Mouse (Mus musculus) spleen, adult 2 months (tissue): ENCODE results near the gene Wdr18. TPM values are rescaled to one million over a fixed set of nuclear protein-coding genes. Genes with fewer than 3 reads are reported as not detected.

ENCODE experiments used
- DNase-seq, 2 experiments: peaks; one replicate each; pipeline versions ENCODE4 v3.0.0 to v3.0.0-alpha.2; 2012 to 2021; ENCODE audit warnings: low spot score in 2 of 2, low read depth in 1 of 2
- H3K27ac ChIP-seq: fragments of 200-500 bp; 2 replicates; pipeline ENCODE4 v1.5.1; 2012; ENCODE audit warnings: low read length, inconsistent platforms; ENCODE audit not compliant: insufficient read depth
- H3K27me3 ChIP-seq: fragments of 200-500 bp; 2 replicates; pipeline ENCODE4 v1.6.1; 2012; ENCODE audit warnings: mild to moderate bottlenecking, moderate library complexity, low read length, inconsistent platforms; ENCODE audit not compliant: control insufficient read depth, insufficient read depth
- H3K36me3 ChIP-seq: fragments of 200-500 bp; 2 replicates; pipeline ENCODE4 v1.6.1; 2012; ENCODE audit warnings: mild to moderate bottlenecking, low read length, inconsistent platforms; ENCODE audit not compliant: control insufficient read depth, insufficient read depth
- H3K4me1 ChIP-seq: fragments of 200-500 bp; 2 replicates; pipeline ENCODE4 v1.6.1; 2011; ENCODE audit warnings: inconsistent platforms; ENCODE audit not compliant: control insufficient read depth, insufficient read depth, insufficient read length
- H3K4me3 ChIP-seq: fragments of 200-500 bp; 2 replicates; pipeline ENCODE4 v1.5.1; 2011; ENCODE audit warnings: mild to moderate bottlenecking, inconsistent platforms; ENCODE audit not compliant: insufficient read depth, insufficient read length; ENCODE audit errors: extremely low read depth
- CTCF ChIP-seq: fragments of 200-500 bp; IDR thresholded peaks from 2 replicates; pipeline ENCODE4 v1.5.1; 2011; ENCODE audit warnings: mild to moderate bottlenecking, inconsistent platforms; ENCODE audit not compliant: insufficient read depth, insufficient read length, insufficient replicate concordance; ENCODE audit errors: extremely low read depth
- POLR2A ChIP-seq: fragments of 200-500 bp; IDR thresholded peaks from 2 replicates; pipeline ENCODE4 v1.6.1; 2011; ENCODE audit warnings: low read depth, low read length, inconsistent platforms
- WGBS: fragments of 180-500 bp; shearing (Covaris S2); methylation state at CpG from one replicate; pipeline ENCODE4 v1.1.7; 2018; 5-methylcytosine and 5-hydroxymethylcytosine counted together
- polyA plus RNA-seq: library from polyadenylated mRNA; depleted of rRNA; stranded (reverse); fragments of >200 nt; gene quantifications from 2 replicates; pipeline ENCODE4 v1.2.3, GENCODE M21; 2012

The Wdr18 gene
- polyA plus RNA-seq, 1 experiment, result 41.2 TPM

DNA sequence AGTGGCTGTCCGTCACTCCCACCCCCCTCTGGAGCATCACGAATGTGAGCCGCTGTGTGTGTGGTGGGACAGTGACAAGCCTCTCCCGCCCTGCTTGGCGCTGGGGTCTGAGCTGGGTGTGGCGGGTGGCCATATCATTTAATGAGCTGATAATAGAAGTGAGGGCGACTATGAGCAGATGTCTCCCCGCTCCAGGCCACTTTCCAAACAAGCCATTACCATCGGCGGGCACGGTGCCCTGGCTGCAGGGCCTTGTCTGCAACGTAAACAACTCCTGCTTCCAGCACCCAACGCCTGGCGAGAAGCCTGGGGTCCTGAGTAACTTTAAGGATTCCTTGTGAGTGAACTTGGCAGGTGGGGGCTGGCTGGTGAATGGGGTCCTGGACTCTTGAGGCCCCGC is 37.9 kb downstream of the Wdr18 start:
- TF ChIP-seq CTCF (no peak), POLR2A (no peak)
- 75% methylated on average over 15 of the region's 15 CpGs for WGBS
- Histone ChIP-seq H3K27me3 (no peaks in the 10 kb centered on the region), H3K4me3 (no peak overlapping the region), H3K27ac (peak overlapping the region; percentile 83; the same call in 1 of the 2 replicates), H3K4me1 (peaks cover 10% of the 10 kb centered on the region), H3K36me3 (peaks cover 30% of the 10 kb centered on the region)
- DNase-seq, result no peak

- Histone ChIP-seq H3K4me3 (no peak overlapping the region), H3K27ac (no peak overlapping the region), H3K36me3 (peaks cover 16% of the 10 kb centered on the region), H3K27me3 (no peaks in the 10 kb centered on the region), H3K4me1 (no peaks in the 10 kb centered on the region)
- no peak for DNase-seq
- TF ChIP-seq CTCF (no peak), POLR2A (no peak)
- 95% methylated on average over 9 of the region's 9 CpGs for WGBS
Measured at GRCm38 (mm10) chr10:80001945-80002344, 42.0 kb downstream of the Wdr18 start.

- TF ChIP-seq POLR2A, result no peak
- H3K27me3 ChIP-seq, result no peaks in the 10 kb centered on the region
- no peak for DNase-seq
- WGBS, result 93% methylated on average over 21 of the region's 21 CpGs
- no peak overlapping the region for H3K4me3 ChIP-seq
- peaks cover 24% of the 10 kb centered on the region for H3K36me3 ChIP-seq
- no peaks in the 10 kb centered on the region for H3K4me1 ChIP-seq
- H3K27ac ChIP-seq, result no peak overlapping the region
Measured at GRCm38 (mm10) chr10:80002829-80003228, 42.9 kb downstream of the Wdr18 start.

DNA sequence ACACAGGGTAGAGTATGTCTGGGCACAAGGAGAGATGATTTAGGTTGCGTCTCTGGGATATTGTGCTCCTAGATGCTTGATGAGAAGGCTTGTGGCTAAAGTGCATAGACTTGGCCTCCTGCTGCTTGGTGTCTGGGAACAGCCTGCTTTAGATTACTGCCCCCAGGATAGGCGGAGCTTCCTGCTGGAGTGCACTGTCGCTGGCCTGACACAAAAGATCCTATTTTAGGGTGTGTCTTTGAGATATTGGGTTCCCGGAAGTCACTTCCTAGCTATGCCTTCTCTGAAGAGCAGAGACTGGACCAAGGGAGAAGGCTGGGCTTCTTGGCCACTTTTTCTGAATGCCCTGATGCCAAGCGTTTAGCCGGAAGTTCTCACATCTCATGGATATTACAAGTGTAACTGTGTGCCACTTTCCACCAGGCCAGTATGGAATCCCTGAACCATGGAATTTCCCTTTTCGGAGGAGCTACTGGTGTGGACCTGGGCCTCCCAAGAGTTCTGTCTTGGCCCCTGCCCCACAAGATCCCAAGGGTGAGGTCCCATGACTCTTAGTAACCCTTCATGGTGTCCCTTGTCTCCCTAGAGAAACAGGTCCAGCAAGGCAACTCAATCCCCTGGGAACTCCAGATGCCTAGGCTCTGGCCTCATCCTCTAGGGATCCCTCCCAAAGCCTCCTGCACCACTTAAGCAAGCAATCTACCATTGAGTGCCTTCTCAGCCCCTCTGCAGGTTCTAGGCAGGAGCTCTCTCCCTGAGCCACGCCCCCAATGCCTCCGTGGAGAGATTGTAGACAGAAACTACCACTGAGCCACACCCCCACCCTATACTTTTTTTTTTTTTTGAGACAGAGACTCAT is 43.7 kb downstream of the Wdr18 start:
- Histone ChIP-seq H3K4me3 (no peak overlapping the region), H3K27ac (no peak overlapping the region), H3K4me1 (no peaks in the 10 kb centered on the region), H3K27me3 (no peaks in the 10 kb centered on the region), H3K36me3 (peaks cover 28% of the 10 kb centered on the region)
- no peak for TF ChIP-seq CTCF
- no peak for TF ChIP-seq POLR2A
- no peak for DNase-seq
- WGBS, result 81% methylated on average over 9 of the region's 9 CpGs

DNA sequence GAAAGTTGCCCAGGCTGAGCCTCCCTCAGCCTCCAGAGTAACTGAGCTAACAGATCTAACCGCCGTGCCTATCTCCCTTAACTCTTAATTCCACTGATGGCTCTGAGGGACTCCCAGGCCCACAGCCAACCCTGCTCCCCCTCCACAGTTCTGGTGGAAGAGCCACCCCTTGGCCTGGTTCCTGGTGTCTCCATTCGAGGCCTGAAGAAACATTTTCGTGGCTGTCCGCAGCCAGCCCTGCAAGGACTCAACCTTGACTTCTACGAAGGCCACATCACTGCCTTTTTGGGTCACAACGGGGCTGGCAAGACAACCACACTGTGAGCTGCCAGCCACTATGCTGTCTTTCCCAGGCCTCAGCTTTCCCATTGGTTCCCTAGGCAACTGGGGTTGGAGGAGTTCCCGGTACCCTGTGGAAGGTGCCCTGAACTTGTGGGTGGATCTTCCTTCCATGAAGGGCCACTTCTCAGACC is 44.3 kb downstream of the Wdr18 start:
- TF ChIP-seq POLR2A (no peak), CTCF (no peak)
- Histone ChIP-seq H3K27ac (no peak overlapping the region), H3K36me3 (peaks cover 29% of the 10 kb centered on the region), H3K4me1 (no peaks in the 10 kb centered on the region), H3K27me3 (no peaks in the 10 kb centered on the region), H3K4me3 (no peak overlapping the region)
- 85% methylated on average over 8 of the region's 8 CpGs for WGBS
- no peak for DNase-seq

- 97% methylated on average over 6 of the region's 6 CpGs for WGBS
- peaks cover 33% of the 10 kb centered on the region for H3K36me3 ChIP-seq
Measured at GRCm38 (mm10) chr10:80011740-80012139, 51.8 kb downstream of the Wdr18 start.

DNA sequence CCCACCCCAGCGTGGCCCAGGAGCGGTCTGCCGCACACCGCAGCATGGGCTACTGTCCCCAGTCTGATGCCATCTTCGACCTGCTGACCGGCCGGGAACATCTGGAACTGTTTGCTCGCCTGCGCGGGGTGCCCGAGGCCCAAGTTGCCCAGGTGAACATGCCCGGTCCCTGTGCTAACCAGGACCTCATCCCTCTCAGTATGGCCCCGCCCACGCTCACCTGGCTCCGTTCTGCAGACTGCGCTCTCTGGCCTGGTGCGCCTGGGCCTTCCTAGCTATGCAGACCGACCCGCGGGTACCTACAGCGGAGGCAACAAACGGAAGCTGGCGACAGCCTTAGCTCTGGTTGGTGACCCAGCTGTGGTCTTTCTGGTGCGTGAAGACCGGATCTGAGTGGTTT is 53.7 kb downstream of the Wdr18 start:
- no peak for DNase-seq
- WGBS, result 95% methylated on average over 25 of the region's 25 CpGs
- no peak overlapping the region for H3K27ac ChIP-seq
- no peak overlapping the region for H3K4me3 ChIP-seq
- peaks cover 26% of the 10 kb centered on the region for H3K36me3 ChIP-seq
- H3K4me1 ChIP-seq, result peaks cover 9% of the 10 kb centered on the region
- no peak for TF ChIP-seq POLR2A
- no peak for TF ChIP-seq CTCF
- no peaks in the 10 kb centered on the region for H3K27me3 ChIP-seq

More at GRCm38 (mm10) chr10:80011740-80012139, 51.8 kb downstream of the Wdr18 start:
- DNase-seq, result no peak
- Histone ChIP-seq H3K4me3 (no peak overlapping the region), H3K27ac (no peak overlapping the region), H3K27me3 (no peaks in the 10 kb centered on the region), H3K4me1 (peaks cover 9% of the 10 kb centered on the region)
- TF ChIP-seq CTCF, result no peak
- no peak for TF ChIP-seq POLR2A
